Mouse (Mus musculus): ENCODE data around the gene Sept8.

DNA sequence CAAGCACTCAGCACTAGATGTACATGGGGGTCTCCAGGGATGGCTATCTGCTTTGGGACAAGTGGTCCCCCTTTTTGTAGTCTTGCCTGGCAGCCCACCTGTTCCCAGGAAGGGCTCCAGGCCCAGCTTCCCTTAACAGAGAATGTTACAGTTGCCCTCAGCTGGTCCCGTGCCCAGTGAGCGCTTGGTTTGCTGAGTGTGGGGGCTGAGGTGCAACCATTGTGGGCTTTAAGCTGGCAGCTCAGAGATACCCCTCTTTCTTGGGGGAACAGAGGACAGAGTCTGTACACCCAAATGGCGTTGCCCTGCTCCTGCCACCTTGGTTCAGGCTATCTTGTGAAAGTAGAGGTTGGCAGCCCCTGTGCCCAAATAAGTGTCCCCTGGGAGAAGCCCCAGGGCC, 21.3 kb downstream of the Sept8 start:
- no peak for TF ChIP-seq USF1 (IDR thresholded peaks at IDR 0.05; ENCODE audit: low read depth)
- no peak for TF ChIP-seq MAX (IDR thresholded peaks at IDR 0.05; ENCODE audit: low read depth)
- TF ChIP-seq POLR2A (IDR thresholded peaks at IDR 0.05; ENCODE audit: insufficient read length, low read depth), result no peak
- no peak for TF ChIP-seq E2F4 (IDR thresholded peaks at IDR 0.05; ENCODE audit: insufficient read depth)
- no peak for TF ChIP-seq CEBPB (IDR thresholded peaks at IDR 0.05; ENCODE audit: insufficient read depth, poor library complexity, severe bottlenecking)
- TF ChIP-seq MYOG (IDR thresholded peaks at IDR 0.05; ENCODE audit: control insufficient read depth in 1 of 3, insufficient read depth in 1 of 3, insufficient read length in 2 of 3, low read depth in 2 of 3), result no peak
- TF ChIP-seq TCF12 (IDR thresholded peaks at IDR 0.05; ENCODE audit: insufficient read depth, poor library complexity, severe bottlenecking), result no peak

Measured in myocyte (in vitro differentiated cells).